9 mouse cellular contexts compared by ENCODE assay signal in the genomic region with DNA sequence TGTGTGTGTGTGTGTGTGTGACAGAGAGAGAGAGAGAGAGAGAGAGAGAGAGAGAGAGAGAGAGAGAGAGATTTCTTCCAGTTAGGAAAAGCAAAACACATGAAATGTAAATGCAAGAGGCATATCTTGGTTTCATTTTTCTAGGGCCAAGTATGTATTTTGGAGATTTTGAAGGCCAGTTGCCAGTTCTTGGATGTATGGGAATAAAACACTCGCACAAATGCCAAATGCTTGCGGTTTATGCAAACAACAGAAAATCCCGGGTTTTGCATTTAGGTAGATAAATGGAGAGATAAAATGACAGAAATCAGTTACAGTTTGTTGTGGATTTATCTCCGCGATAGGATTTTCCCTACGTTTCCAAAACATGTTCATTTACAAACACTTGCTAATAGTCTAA.
DNase-seq lines count a peak whose midpoint lies in the region; ATAC-seq lines count a peak whose summit lies in the region.
"Had no signal": no experiment of that assay in that cellular context is flagged by ENCODE, and none has a peak within 500 bp of the region (broad histone marks: within the 10 kb centered on the region; RNA-seq: fewer than 3 reads in every experiment).

No protein-coding gene starts in this region.

- DNase-seq in lung, postnatal 36 days, result no peak
- DNase-seq in forebrain, embryonic 10.5 days (ENCODE audit: extremely low spot score, low spot score), result no peak
- DNase-seq in hindbrain, embryonic 11.5 days (ENCODE audit: low spot score), result no peak
- peak; percentile 50 for DNase-seq in midbrain, embryonic 14.5 days
- no peak for DNase-seq in cerebellum, postnatal 25 days
- DNase-seq: cerebellum, adult 11 months had no signal

- H3K9me3 ChIP-seq in lung, embryonic 15.5 days, result no peaks in the 10 kb centered on the region
- H3K9me3 ChIP-seq in forebrain, embryonic 10.5 days, result no peaks in the 10 kb centered on the region
- H3K9me3 ChIP-seq in hindbrain, embryonic 11.5 days (ENCODE audit: control insufficient read depth, low read length), result no peaks in the 10 kb centered on the region
- H3K9me3 ChIP-seq in midbrain, embryonic 14.5 days (ENCODE audit: control insufficient read depth, low read length), result no peaks in the 10 kb centered on the region
- H3K9me3 ChIP-seq: G1E had no signal

- no peak for ATAC-seq in lung, embryonic 15.5 days (ENCODE audit: borderline replicate concordance, extremely low read depth, low FRiP score, low TSS enrichment)
- no peak for ATAC-seq in hindbrain, embryonic 11.5 days (ENCODE audit: low FRiP score)
- ATAC-seq in midbrain, embryonic 14.5 days (ENCODE audit: low FRiP score, low TSS enrichment), result no peak
- ATAC-seq in CD4-positive, CD25-positive, alpha-beta regulatory T cell, adult 4 months, result no peak

- H3K27ac ChIP-seq in lung, embryonic 15.5 days, result no peak overlapping the region
- H3K27ac ChIP-seq in forebrain, embryonic 10.5 days, result peak overlapping the region; percentile 82
- H3K27ac ChIP-seq in hindbrain, embryonic 11.5 days (ENCODE audit: low read depth, low read length), result no peak overlapping the region
- H3K27ac ChIP-seq in midbrain, embryonic 14.5 days (replicated peaks; ENCODE audit: low read depth, low read length), result no peak overlapping the region

- WGBS in lung, embryonic 15.5 days, result 11% methylated on average over 6 of the region's 6 CpGs
- 4% methylated on average over 6 of the region's 6 CpGs for WGBS in forebrain, embryonic 10.5 days
- 6% methylated on average over 6 of the region's 6 CpGs for WGBS in hindbrain, embryonic 11.5 days
- WGBS in midbrain, embryonic 14.5 days, result 7% methylated on average over 6 of the region's 6 CpGs

- H3K4me1 ChIP-seq in lung, embryonic 15.5 days, result peaks cover 25% of the 10 kb centered on the region
- peaks cover 65% of the 10 kb centered on the region for H3K4me1 ChIP-seq in forebrain, embryonic 10.5 days
- H3K4me1 ChIP-seq in hindbrain, embryonic 11.5 days (replicated peaks; ENCODE audit: control insufficient read depth, insufficient read depth, low read length), result peaks cover 3% of the 10 kb centered on the region
- peaks cover 12% of the 10 kb centered on the region; the same call in 1 of the 2 replicates for H3K4me1 ChIP-seq in midbrain, embryonic 14.5 days (ENCODE audit: control insufficient read depth, insufficient read depth, low read length)

- no peaks in the 10 kb centered on the region for H3K36me3 ChIP-seq in lung, embryonic 15.5 days
- H3K36me3 ChIP-seq in forebrain, embryonic 10.5 days (replicated peaks), result no peaks in the 10 kb centered on the region
- no peaks in the 10 kb centered on the region for H3K36me3 ChIP-seq in hindbrain, embryonic 11.5 days (ENCODE audit: control insufficient read depth, insufficient read depth, low read length)
- H3K36me3 ChIP-seq in midbrain, embryonic 14.5 days (ENCODE audit: control insufficient read depth, insufficient read depth, low read length), result no peaks in the 10 kb centered on the region
- H3K36me3 ChIP-seq: G1E had no signal

- H3K9ac ChIP-seq in lung, embryonic 15.5 days, result no peak overlapping the region
- H3K9ac ChIP-seq in hindbrain, embryonic 11.5 days (ENCODE audit: low read depth, low read length), result 0 out of 2 replicates have a peak overlapping the region, but pooled peaks have one; percentile 21
- no peak overlapping the region for H3K9ac ChIP-seq in midbrain, embryonic 14.5 days (replicated peaks; ENCODE audit: low read length)

- H3K27me3 ChIP-seq in lung, embryonic 15.5 days, result peaks cover 63% of the 10 kb centered on the region
- H3K27me3 ChIP-seq in forebrain, embryonic 10.5 days (ENCODE audit: poor library complexity, severe bottlenecking), result peaks cover 83% of the 10 kb centered on the region
- H3K27me3 ChIP-seq in hindbrain, embryonic 11.5 days (ENCODE audit: control insufficient read depth, insufficient read depth, low read length), result peaks cover 21% of the 10 kb centered on the region
- peaks cover 81% of the 10 kb centered on the region for H3K27me3 ChIP-seq in midbrain, embryonic 14.5 days (ENCODE audit: control insufficient read depth, insufficient read depth, low read length)

- H3K4me2 ChIP-seq in lung, embryonic 15.5 days, result peak overlapping the region; percentile 78
- H3K4me2 ChIP-seq in hindbrain, embryonic 11.5 days (replicated peaks; ENCODE audit: low read depth, low read length), result peak overlapping the region; percentile 85
- no peak overlapping the region for H3K4me2 ChIP-seq in midbrain, embryonic 14.5 days (ENCODE audit: low read length)

- H3K4me3 ChIP-seq in lung, embryonic 15.5 days, result peak overlapping the region; percentile 40; the same call in 1 of the 2 replicates
- H3K4me3 ChIP-seq in forebrain, embryonic 10.5 days, result peak overlapping the region; percentile 57
- peak overlapping the region; percentile 44 for H3K4me3 ChIP-seq in hindbrain, embryonic 11.5 days (ENCODE audit: low read depth, low read length)
- no peak overlapping the region for H3K4me3 ChIP-seq in midbrain, embryonic 14.5 days (replicated peaks; ENCODE audit: low read depth, low read length)
